Mouse (Mus musculus) CH12.LX (cell line): Measurements from ENCODE around the gene Apobr.

Experiments
- CHD2 ChIP-seq: IDR thresholded peaks from 2 replicates; pipeline ENCODE4 v1.6.1; 2011; ENCODE audit warnings: low read length, improper control_type of control experiment
- CTCF ChIP-seq, 2 experiments: IDR thresholded peaks in 1 of 2; conservative IDR thresholded peaks in 1 of 2; 2 replicates each; pipeline ENCODE4 v1.5.1; 2011 to 2012; ENCODE audit warnings: low read depth in 2 of 2, low read length in 2 of 2, improper control_type of control experiment in 1 of 2, inconsistent platforms in 1 of 2, mild to moderate bottlenecking in 1 of 2, moderate library complexity in 1 of 2
- MAX ChIP-seq: IDR thresholded peaks from 2 replicates; pipeline ENCODE4 v1.6.1; 2011; ENCODE audit warnings: low read length, improper control_type of control experiment
- MAZ ChIP-seq: IDR thresholded peaks from 2 replicates; pipeline ENCODE4 v1.6.1; 2012; ENCODE audit warnings: low read depth, mild to moderate bottlenecking, inconsistent platforms, low read length, improper control_type of control experiment, moderate library complexity
- POLR2A ChIP-seq: IDR thresholded peaks from 2 replicates; pipeline ENCODE4 v1.6.1; 2011; ENCODE audit warnings: low read depth, mild to moderate bottlenecking, improper control_type of control experiment, low read length
- ZC3H11A ChIP-seq: IDR thresholded peaks from 2 replicates; pipeline ENCODE4 v1.6.1; 2012; ENCODE audit warnings: low read depth, mild to moderate bottlenecking, inconsistent platforms, low read length, improper control_type of control experiment
- ZNF384 ChIP-seq: IDR thresholded peaks from 2 replicates; pipeline ENCODE4 v1.6.1; 2012; ENCODE audit warnings: low read depth, low read length, improper control_type of control experiment, inconsistent platforms

- TF ChIP-seq ZC3H11A: no peak
- TF ChIP-seq CTCF (conservative IDR thresholded peaks at IDR 0.05 in 1 of 2, IDR thresholded peaks at IDR 0.05 in 1 of 2; ENCODE audit: low read depth in 2 of 2, low read length in 2 of 2): no peak
- TF ChIP-seq ZNF384: no peak
- no peak for TF ChIP-seq MAZ
- TF ChIP-seq POLR2A: no peak
- TF ChIP-seq CHD2: no peak
- no peak for TF ChIP-seq MAX
Observed at GRCm38 (mm10) chr7:126628111-126628510, 43.4 kb downstream of the Apobr start.
